Mouse (Mus musculus) forebrain, embryonic 13.5 days (tissue): ENCODE data around the gene 1520401A03Rik. TPM values are rescaled to one million over a fixed set of nuclear protein-coding genes. Genes with fewer than 3 reads are reported as not detected.

Experiments
- ATAC-seq: fragments of 200-750 bp; cut with Nextera tagmentation; 2 replicates; pipeline ENCODE4 v1.8.0; 2017
- H3K27ac ChIP-seq: fragments of 300-500 bp; sonication (generic); 2 replicates; pipeline ENCODE4 v1.5.1; 2015; ENCODE audit warnings: inconsistent platforms, mild to moderate bottlenecking, moderate library complexity
- H3K27me3 ChIP-seq: fragments of 300-500 bp; sonication (generic); 2 replicates; pipeline ENCODE4 v1.6.1; 2015; ENCODE audit warnings: mild to moderate bottlenecking, inconsistent platforms
- H3K36me3 ChIP-seq: fragments of 300-500 bp; sonication (generic); 2 replicates; pipeline ENCODE4 v1.6.1; 2015; ENCODE audit warnings: mild to moderate bottlenecking, inconsistent platforms; ENCODE audit not compliant: poor library complexity, severe bottlenecking
- H3K4me1 ChIP-seq: fragments of 300-500 bp; sonication (generic); 2 replicates; pipeline ENCODE4 v1.6.1; 2015; ENCODE audit warnings: inconsistent platforms
- H3K4me2 ChIP-seq: fragments of 300-500 bp; sonication (generic); 2 replicates; pipeline ENCODE4 v1.6.1; 2015; ENCODE audit warnings: inconsistent platforms, mild to moderate bottlenecking, moderate library complexity
- H3K4me3 ChIP-seq: fragments of 300-500 bp; sonication (generic); 2 replicates; pipeline ENCODE4 v1.5.1; 2015; ENCODE audit warnings: mild to moderate bottlenecking, inconsistent platforms
- H3K9ac ChIP-seq: fragments of 300-500 bp; sonication (generic); 2 replicates; pipeline ENCODE4 v1.6.1; 2015; ENCODE audit warnings: mild to moderate bottlenecking, inconsistent platforms
- H3K9me3 ChIP-seq: fragments of 300-500 bp; sonication (generic); replicated peaks from 2 replicates; pipeline ENCODE4 v1.6.1; 2016; ENCODE audit warnings: inconsistent platforms
- WGBS: fragments of 180-500 bp; shearing (Covaris S2); methylation state at CpG from one replicate; pipeline ENCODE4 v1.1.7; 2015; 5-methylcytosine and 5-hydroxymethylcytosine counted together
- polyA plus RNA-seq: library from polyadenylated mRNA; unstranded; fragments of >200 nt; fragmentation: Nextera tagmentation; extraction: Ambion mirVana; gene quantifications from 2 replicates; pipeline ENCODE4 v1.2.1, GENCODE M21; 2015

1520401A03Rik gene
- polyA plus RNA-seq, 1 experiment from 2014 or later: not detected

- Histone ChIP-seq H3K4me2 (peak within 1 kb of the TSS; percentile 39), H3K4me3 (peak within 1 kb of the TSS; percentile 6; the same call in 1 of the 2 replicates), H3K27ac (no peak within 1 kb of the TSS), H3K9me3 (no peaks in the 10 kb centered on the region), H3K9ac (no peak within 1 kb of the TSS), H3K4me1 (peaks cover 21% of the 10 kb centered on the region), H3K36me3 (no peaks in the 10 kb centered on the region), H3K27me3 (peaks cover 54% of the 10 kb centered on the region)
- ATAC-seq: peak; percentile 58; the same call in 1 of the 2 replicates
- 15% methylated on average over 15 of the region's 15 CpGs for WGBS
These were observed 38.5 kb downstream of the 1520401A03Rik start, which contains the start of gene Cldn9 for GRCm38 (mm10) chr17:23683856-23684672. Gene Cldn9, minus strand, starts transcription at chr17:23684026.

DNA sequence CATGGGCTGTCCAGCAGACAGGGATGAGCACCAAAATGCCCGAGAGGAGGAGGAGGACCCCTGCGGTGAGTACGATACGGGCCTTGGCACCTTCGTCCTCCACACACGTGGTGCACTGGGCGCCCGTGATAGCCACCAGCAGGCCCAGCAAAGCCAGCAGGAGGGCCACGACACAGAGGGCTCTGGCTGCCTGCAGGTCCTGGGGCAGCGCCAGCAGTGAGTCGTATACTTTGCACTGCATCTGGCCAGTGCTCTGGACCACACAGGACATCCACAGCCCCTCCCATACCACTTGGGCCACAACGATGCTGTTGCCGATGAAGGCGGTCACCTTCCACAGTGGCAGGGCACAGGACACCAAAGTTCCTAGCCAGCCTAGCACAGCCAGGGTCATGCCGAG is 39.4 kb downstream of the 1520401A03Rik start:
- Histone ChIP-seq H3K4me3 (peak overlapping the region; percentile 6; the same call in 1 of the 2 replicates), H3K4me1 (peaks cover 22% of the 10 kb centered on the region), H3K36me3 (no peaks in the 10 kb centered on the region), H3K9me3 (no peaks in the 10 kb centered on the region), H3K4me2 (peak overlapping the region; percentile 39), H3K27ac (no peak overlapping the region), H3K27me3 (peaks cover 62% of the 10 kb centered on the region), H3K9ac (no peak overlapping the region)
- ATAC-seq: no peak
- 26% methylated on average over 15 of the region's 15 CpGs for WGBS

DNA sequence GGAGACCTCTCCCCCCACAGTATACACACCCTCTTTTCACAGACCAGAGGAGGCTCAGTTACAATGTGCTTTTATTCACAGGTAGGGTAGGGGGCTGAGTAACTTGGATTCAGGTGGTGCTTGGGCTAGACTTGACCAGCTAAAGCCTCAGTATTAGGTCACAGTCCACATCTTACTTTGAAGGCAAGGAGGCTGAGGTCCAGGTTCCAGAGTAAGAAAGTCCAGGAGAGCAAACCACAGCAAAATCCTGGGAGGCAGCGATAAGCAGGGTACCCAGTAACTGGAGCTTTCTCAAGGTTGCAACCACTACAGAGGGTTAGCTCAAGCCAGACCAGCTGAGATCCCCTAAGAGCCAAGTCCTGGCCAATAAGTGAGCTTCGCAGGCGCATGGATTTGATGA is 40.1 kb downstream of the 1520401A03Rik start:
- peaks cover 67% of the 10 kb centered on the region for H3K27me3 ChIP-seq
- no peak overlapping the region for H3K4me3 ChIP-seq
- no peak overlapping the region for H3K27ac ChIP-seq
- no peaks in the 10 kb centered on the region for H3K36me3 ChIP-seq
- no peak overlapping the region for H3K4me2 ChIP-seq
- peaks cover 24% of the 10 kb centered on the region for H3K4me1 ChIP-seq
- H3K9me3 ChIP-seq: no peaks in the 10 kb centered on the region
- 70% methylated on average over 3 of the region's 3 CpGs for WGBS
- no peak for ATAC-seq
- H3K9ac ChIP-seq: no peak overlapping the region

DNA sequence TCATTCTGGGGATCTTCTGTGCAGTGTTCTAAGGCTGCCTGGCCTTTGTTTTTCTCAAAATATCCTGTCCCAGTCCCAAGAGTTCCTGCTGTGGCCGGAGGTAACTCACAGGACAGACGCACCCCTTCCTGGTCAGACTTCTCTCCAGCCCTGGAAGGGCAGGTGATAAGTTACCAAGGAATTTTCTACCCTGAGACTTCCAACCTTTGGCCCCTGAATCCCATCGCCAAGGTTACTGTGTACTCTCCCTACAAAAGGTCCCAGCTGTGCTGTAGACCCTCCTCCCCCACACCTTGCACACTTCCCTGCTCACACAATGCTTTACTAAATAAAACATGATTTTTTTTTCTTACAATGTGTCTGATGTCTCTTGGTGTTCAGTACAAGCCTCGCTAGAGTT is 40.5 kb downstream of the 1520401A03Rik start:
- Histone ChIP-seq H3K9ac (no peak overlapping the region), H3K9me3 (no peaks in the 10 kb centered on the region), H3K36me3 (no peaks in the 10 kb centered on the region), H3K4me1 (peaks cover 27% of the 10 kb centered on the region), H3K4me3 (no peak overlapping the region), H3K27me3 (peaks cover 70% of the 10 kb centered on the region), H3K27ac (no peak overlapping the region), H3K4me2 (no peak overlapping the region)
- ATAC-seq: no peak
- 72% methylated on average over 4 of the region's 4 CpGs for WGBS

DNA sequence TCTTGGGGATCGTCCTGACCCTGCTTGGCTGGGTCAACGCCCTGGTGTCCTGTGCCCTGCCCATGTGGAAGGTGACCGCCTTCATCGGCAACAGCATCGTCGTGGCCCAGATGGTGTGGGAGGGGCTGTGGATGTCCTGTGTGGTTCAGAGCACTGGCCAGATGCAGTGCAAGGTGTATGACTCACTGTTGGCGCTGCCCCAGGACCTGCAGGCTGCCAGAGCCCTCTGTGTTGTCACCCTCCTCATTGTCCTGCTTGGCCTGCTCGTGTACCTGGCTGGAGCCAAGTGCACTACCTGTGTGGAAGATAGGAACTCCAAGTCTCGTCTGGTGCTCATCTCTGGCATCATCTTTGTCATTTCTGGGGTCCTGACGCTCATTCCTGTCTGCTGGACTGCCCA is 41.5 kb downstream of the 1520401A03Rik start:
- Histone ChIP-seq H3K4me1 (peaks cover 37% of the 10 kb centered on the region), H3K4me2 (no peak overlapping the region), H3K36me3 (no peaks in the 10 kb centered on the region), H3K27me3 (peaks cover 75% of the 10 kb centered on the region), H3K4me3 (no peak overlapping the region), H3K9me3 (no peaks in the 10 kb centered on the region), H3K27ac (no peak overlapping the region), H3K9ac (no peak overlapping the region)
- ATAC-seq: no peak
- 76% methylated on average over 10 of the region's 10 CpGs for WGBS

GRCm38 (mm10) chr17:23680336-23680735 is 42.2 kb downstream of the 1520401A03Rik start:
- H3K4me1 ChIP-seq: peaks cover 44% of the 10 kb centered on the region
- H3K27ac ChIP-seq: no peak overlapping the region
- H3K36me3 ChIP-seq: no peaks in the 10 kb centered on the region
- no peak overlapping the region for H3K9ac ChIP-seq
- no peak overlapping the region for H3K4me2 ChIP-seq
- H3K9me3 ChIP-seq: no peaks in the 10 kb centered on the region
- WGBS: 79% methylated on average over 9 of the region's 9 CpGs
- no peak overlapping the region for H3K4me3 ChIP-seq
- ATAC-seq: no peak
- peaks cover 83% of the 10 kb centered on the region for H3K27me3 ChIP-seq

- Histone ChIP-seq H3K4me2 (peak within 1 kb of the TSS; percentile 51), H3K27ac (no peak within 1 kb of the TSS), H3K27me3 (peaks cover 89% of the 10 kb centered on the region), H3K4me3 (peak within 1 kb of the TSS; percentile 21), H3K9me3 (no peaks in the 10 kb centered on the region), H3K4me1 (peaks cover 50% of the 10 kb centered on the region), H3K36me3 (no peaks in the 10 kb centered on the region), H3K9ac (no peak within 1 kb of the TSS)
- WGBS: 2% methylated on average over 38 of the region's 38 CpGs
- ATAC-seq: no peak
These were observed 43.3 kb downstream of the 1520401A03Rik start, which contains the start of gene Cldn6 for GRCm38 (mm10) chr17:23679127-23679835. Gene Cldn6, plus strand, starts transcription at chr17:23679249.

DNA sequence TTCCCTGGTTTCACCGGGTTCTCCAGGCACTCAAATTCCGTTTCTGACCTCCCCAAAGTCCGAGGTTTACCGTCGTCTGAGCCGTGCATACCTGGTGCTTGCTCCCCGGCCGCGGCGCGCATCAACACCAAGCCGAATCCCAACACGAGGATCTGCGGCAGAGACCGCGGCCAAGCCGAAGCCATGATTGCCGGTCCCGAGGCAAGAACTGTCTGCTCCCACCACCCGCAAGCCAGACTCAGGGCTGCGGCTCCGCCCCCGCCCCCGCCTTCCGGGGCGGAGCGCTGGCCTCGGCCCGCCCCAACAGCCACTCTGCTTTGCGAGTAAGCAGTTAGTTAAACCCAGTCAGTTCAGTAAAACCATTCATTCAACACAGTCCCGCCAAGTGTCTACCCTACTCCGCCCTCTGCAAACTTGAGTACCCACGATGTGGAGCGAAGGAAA is 45.3 kb downstream of the 1520401A03Rik start, which contains the start of gene Tnfrsf12a:
Gene Tnfrsf12a (minus strand): TSS at position 233 of the 444 bp plus-strand sequence.
- ATAC-seq: peak; percentile 42
- H3K9ac ChIP-seq: peak within 1 kb of the TSS; percentile 69
- no peaks in the 10 kb centered on the region for H3K9me3 ChIP-seq
- no peak within 1 kb of the TSS for H3K27ac ChIP-seq
- peak within 1 kb of the TSS; percentile 49 for H3K4me3 ChIP-seq
- peak within 1 kb of the TSS; percentile 91 for H3K4me2 ChIP-seq
- under 1% methylated on average over 34 of the region's 34 CpGs for WGBS
- H3K27me3 ChIP-seq: peaks cover 69% of the 10 kb centered on the region
- no peaks in the 10 kb centered on the region for H3K36me3 ChIP-seq
- peaks cover 49% of the 10 kb centered on the region for H3K4me1 ChIP-seq

GRCm38 (mm10) chr17:23676473-23677031 is 46.0 kb downstream of the 1520401A03Rik start:
- H3K27me3 ChIP-seq: peaks cover 62% of the 10 kb centered on the region
- H3K27ac ChIP-seq: no peak overlapping the region
- no peaks in the 10 kb centered on the region for H3K9me3 ChIP-seq
- under 1% methylated on average over 37 of the region's 37 CpGs for WGBS
- ATAC-seq: no peak
- H3K4me1 ChIP-seq: peaks cover 49% of the 10 kb centered on the region
- no peaks in the 10 kb centered on the region for H3K36me3 ChIP-seq
- peak overlapping the region; percentile 91 for H3K4me2 ChIP-seq
- peak overlapping the region; percentile 69 for H3K9ac ChIP-seq
- H3K4me3 ChIP-seq: peak overlapping the region; percentile 49

- peaks cover 49% of the 10 kb centered on the region for H3K4me1 ChIP-seq
- peak overlapping the region; percentile 49 for H3K4me3 ChIP-seq
- no peaks in the 10 kb centered on the region for H3K9me3 ChIP-seq
- ATAC-seq: no peak
- H3K27ac ChIP-seq: no peak overlapping the region
- peaks cover 54% of the 10 kb centered on the region for H3K27me3 ChIP-seq
- 0 out of 2 replicates have a peak overlapping the region, but pooled peaks have one; percentile 69 for H3K9ac ChIP-seq
- H3K4me2 ChIP-seq: peak overlapping the region; percentile 91
- no peaks in the 10 kb centered on the region for H3K36me3 ChIP-seq
- whole genome bisulfite sequencing: 13% methylated on average over 15 of the region's 15 CpGs
These were observed 46.9 kb downstream of the 1520401A03Rik start for GRCm38 (mm10) chr17:23675564-23676281.

GRCm38 (mm10) chr17:23675127-23675526 is 47.5 kb downstream of the 1520401A03Rik start:
- ATAC-seq: no peak
- Histone ChIP-seq H3K9ac (no peak overlapping the region), H3K27ac (no peak overlapping the region), H3K9me3 (no peaks in the 10 kb centered on the region), H3K4me3 (no peak overlapping the region), H3K4me1 (peaks cover 49% of the 10 kb centered on the region), H3K36me3 (peaks cover 4% of the 10 kb centered on the region), H3K27me3 (peaks cover 48% of the 10 kb centered on the region), H3K4me2 (peak overlapping the region; percentile 91)
- 55% methylated on average over 5 of the region's 5 CpGs for WGBS
